Mouse (Mus musculus) kidney, embryonic 14.5 days (tissue): ENCODE measurements at regions not wholly inside any gene's neighbourhood (a gene's known extent, or its start where the extent isn't known, plus 50 kb on each side); places are given as distances from the start of the nearest gene placed in this dataset.

ENCODE experiments used
- ATAC-seq: fragments of 200-750 bp; cut with Nextera tagmentation; 2 replicates; pipeline ENCODE4 v1.8.0; 2017; ENCODE audit warnings: moderate number of reproducible peaks, mild to moderate bottlenecking, moderate TSS enrichment, moderate library complexity; ENCODE audit not compliant: low FRiP score, low TSS enrichment
- H3K27ac ChIP-seq: fragments of 300-500 bp; sonication (generic); 2 replicates; pipeline ENCODE4 v1.5.1; 2014; ENCODE audit warnings: low read depth, mild to moderate bottlenecking, low read length, moderate library complexity, mixed read lengths
- H3K27me3 ChIP-seq: fragments of 300-500 bp; sonication (generic); 2 replicates; pipeline ENCODE4 v1.6.1; 2014; ENCODE audit warnings: mild to moderate bottlenecking, low read length; ENCODE audit not compliant: control insufficient read depth, insufficient read depth
- H3K36me3 ChIP-seq: fragments of 300-500 bp; sonication (generic); 2 replicates; pipeline ENCODE4 v1.6.1; 2014; ENCODE audit warnings: low read length, mixed read lengths; ENCODE audit not compliant: control insufficient read depth, insufficient read depth
- H3K4me1 ChIP-seq: fragments of 300-500 bp; sonication (generic); 2 replicates; pipeline ENCODE4 v1.6.1; 2014; ENCODE audit warnings: low read length, mixed read lengths; ENCODE audit not compliant: control insufficient read depth, insufficient read depth
- H3K4me2 ChIP-seq: fragments of 300-500 bp; sonication (generic); replicated peaks from 2 replicates; pipeline ENCODE4 v1.6.1; 2014; ENCODE audit warnings: low read depth, mild to moderate bottlenecking, low read length
- H3K4me3 ChIP-seq: fragments of 300-500 bp; sonication (generic); 2 replicates; pipeline ENCODE4 v1.5.1; 2014; ENCODE audit warnings: mild to moderate bottlenecking, low read length
- H3K9ac ChIP-seq: fragments of 300-500 bp; sonication (generic); 2 replicates; pipeline ENCODE4 v1.6.1; 2014; ENCODE audit warnings: low read depth, mild to moderate bottlenecking, low read length, moderate library complexity
- H3K9me3 ChIP-seq: fragments of 300-500 bp; sonication (generic); 2 replicates; pipeline ENCODE4 v1.6.1; 2016; ENCODE audit warnings: low read length; ENCODE audit not compliant: control insufficient read depth
- WGBS: fragments of 180-500 bp; shearing (Covaris S2); extraction: QIAGEN DNeasy Blood & Tissue Kit; methylation state at CpG from one replicate; pipeline ENCODE4 v1.1.7; 2014; 5-methylcytosine and 5-hydroxymethylcytosine counted together

- no peak overlapping the region for H3K9ac ChIP-seq
- ATAC-seq = no peak
- 75% methylated on average over 4 of the region's 4 CpGs for WGBS
- H3K4me3 ChIP-seq = no peak overlapping the region
- no peak overlapping the region for H3K27ac ChIP-seq
- H3K4me1 ChIP-seq = no peaks in the 10 kb centered on the region
- H3K9me3 ChIP-seq = no peaks in the 10 kb centered on the region
- H3K27me3 ChIP-seq = no peaks in the 10 kb centered on the region
- no peak overlapping the region for H3K4me2 ChIP-seq
- H3K36me3 ChIP-seq = no peaks in the 10 kb centered on the region
Measured at GRCm38 (mm10) chr9:87510683-87511082, 220.4 kb downstream of the Tbx18 start.

DNA sequence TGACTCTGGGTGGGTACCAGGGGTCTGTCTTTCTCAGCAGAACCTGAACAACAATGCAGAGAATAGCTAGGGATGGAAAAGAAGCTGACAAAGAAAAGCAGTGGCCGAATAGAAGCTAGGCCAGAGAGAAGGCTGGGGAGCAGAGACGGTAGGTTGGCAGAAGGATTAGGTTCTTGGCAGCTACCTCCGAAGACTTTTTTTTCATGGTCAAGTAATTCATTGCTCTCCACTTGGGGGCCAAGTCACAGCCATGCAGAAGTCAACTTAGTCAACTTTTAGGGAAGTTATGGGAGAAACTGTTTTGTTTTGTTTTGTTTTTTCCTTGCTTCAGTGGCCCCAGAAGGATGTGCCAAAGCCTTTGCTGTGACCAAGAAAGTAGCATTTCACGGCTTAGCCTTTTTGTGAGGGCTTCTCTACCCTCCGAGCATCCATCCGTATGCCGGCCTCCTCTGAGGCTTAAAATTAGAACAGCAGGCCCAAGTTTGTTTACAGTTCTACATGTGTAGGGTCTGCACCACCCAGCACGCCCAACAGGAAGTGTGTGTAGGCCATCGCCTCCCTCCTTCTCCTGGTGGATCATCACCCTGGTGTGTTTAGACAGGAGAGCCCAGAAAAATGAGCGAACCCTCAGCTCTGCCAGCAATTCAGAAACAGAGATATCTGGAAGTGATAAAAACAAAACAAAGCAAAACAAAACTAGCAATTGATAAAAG, 226.2 kb downstream of the Tbx18 start:
- no peak overlapping the region for H3K4me3 ChIP-seq
- ATAC-seq = 0 out of 2 replicates have a peak, but pooled peaks have one; percentile 60

GRCm38 (mm10) chr9:87464141-87464540, 208.8 kb upstream of the Cep162 start:
- Histone ChIP-seq H3K4me2 (no peak overlapping the region), H3K4me3 (no peak overlapping the region), H3K36me3 (no peaks in the 10 kb centered on the region), H3K27ac (no peak overlapping the region), H3K9ac (no peak overlapping the region), H3K27me3 (no peaks in the 10 kb centered on the region), H3K4me1 (no peaks in the 10 kb centered on the region), H3K9me3 (no peaks in the 10 kb centered on the region)
- ATAC-seq = no peak
- 71% methylated on average over 3 of the region's 3 CpGs for WGBS

More for the DNA sequence above, 226.2 kb downstream of the Tbx18 start:
- Histone ChIP-seq H3K4me1 (no peaks in the 10 kb centered on the region), H3K9me3 (no peaks in the 10 kb centered on the region), H3K27ac (no peak overlapping the region), H3K36me3 (no peaks in the 10 kb centered on the region), H3K27me3 (no peaks in the 10 kb centered on the region), H3K9ac (no peak overlapping the region), H3K4me2 (no peak overlapping the region)
- 46% methylated on average over 10 of the region's 10 CpGs for WGBS

- H3K4me1 ChIP-seq = no peaks in the 10 kb centered on the region
- H3K4me3 ChIP-seq = no peak overlapping the region
- no peak overlapping the region for H3K9ac ChIP-seq
- H3K9me3 ChIP-seq = no peaks in the 10 kb centered on the region
- WGBS = 77% methylated on average over 2 of the region's 2 CpGs
- no peak overlapping the region for H3K27ac ChIP-seq
- ATAC-seq = no peak
- H3K36me3 ChIP-seq = no peaks in the 10 kb centered on the region
- H3K27me3 ChIP-seq = peaks cover 3% of the 10 kb centered on the region; the same call in 1 of the 2 replicates
- no peak overlapping the region for H3K4me2 ChIP-seq
Measured at GRCm38 (mm10) chr9:87453261-87453660, 197.9 kb upstream of the Cep162 start.

DNA sequence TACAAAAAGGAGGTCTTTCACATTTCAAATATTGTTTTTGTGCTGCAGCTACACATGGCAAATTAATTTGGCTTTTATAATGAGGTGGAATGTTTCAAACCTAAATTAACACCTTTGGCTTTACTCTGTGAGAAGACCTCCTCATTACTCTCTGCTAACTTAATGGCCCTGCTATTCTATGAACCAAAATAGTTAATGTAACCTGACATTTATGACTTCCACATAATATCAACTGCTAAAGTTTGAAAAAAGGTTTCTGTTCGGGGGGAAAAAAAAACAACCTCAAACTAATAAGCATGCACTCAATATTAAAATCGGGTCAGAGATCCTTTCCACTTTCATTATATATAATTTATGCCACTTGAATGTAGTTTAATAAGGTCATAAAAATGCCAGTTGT, 197.2 kb upstream of the Cep162 start:
- Histone ChIP-seq H3K36me3 (no peaks in the 10 kb centered on the region), H3K9me3 (no peaks in the 10 kb centered on the region), H3K4me2 (no peak overlapping the region), H3K4me3 (no peak overlapping the region), H3K27me3 (peaks cover 3% of the 10 kb centered on the region; the same call in 1 of the 2 replicates), H3K27ac (no peak overlapping the region), H3K9ac (no peak overlapping the region), H3K4me1 (no peaks in the 10 kb centered on the region)
- ATAC-seq = no peak
- WGBS = 51% methylated on average over 2 of the region's 2 CpGs

GRCm38 (mm10) chr9:87443467-87444235, 188.3 kb upstream of the Cep162 start:
- Histone ChIP-seq H3K4me2 (no peak overlapping the region), H3K4me3 (no peak overlapping the region), H3K36me3 (no peaks in the 10 kb centered on the region), H3K4me1 (no peaks in the 10 kb centered on the region), H3K9ac (no peak overlapping the region), H3K27ac (no peak overlapping the region), H3K9me3 (no peaks in the 10 kb centered on the region), H3K27me3 (peaks cover 12% of the 10 kb centered on the region)
- ATAC-seq = peak; percentile 64; the same call in 1 of the 2 replicates
- 13% methylated on average over 10 of the region's 10 CpGs for WGBS

GRCm38 (mm10) chr9:87432072-87432471, 176.7 kb upstream of the Cep162 start:
- 75% methylated on average over 8 of the region's 8 CpGs for whole genome bisulfite sequencing

GRCm38 (mm10) chr9:87431523-87431922, 176.2 kb upstream of the Cep162 start:
- no peak overlapping the region for H3K4me3 ChIP-seq
- H3K27ac ChIP-seq = no peak overlapping the region
- H3K36me3 ChIP-seq = no peaks in the 10 kb centered on the region
- H3K4me2 ChIP-seq = no peak overlapping the region
- H3K27me3 ChIP-seq = peaks cover 7% of the 10 kb centered on the region; the same call in 1 of the 2 replicates
- no peaks in the 10 kb centered on the region; the same call in 1 of the 2 replicates for H3K9me3 ChIP-seq
- H3K9ac ChIP-seq = no peak overlapping the region
- ATAC-seq = no peak
- 70% methylated on average over 7 of the region's 7 CpGs for WGBS
- no peaks in the 10 kb centered on the region for H3K4me1 ChIP-seq

More at GRCm38 (mm10) chr9:87432072-87432471, 176.7 kb upstream of the Cep162 start:
- H3K4me3 ChIP-seq = no peak overlapping the region
- no peak overlapping the region for H3K9ac ChIP-seq
- H3K4me2 ChIP-seq = no peak overlapping the region
- no peaks in the 10 kb centered on the region for H3K36me3 ChIP-seq
- no peak for ATAC-seq
- H3K27me3 ChIP-seq = peaks cover 7% of the 10 kb centered on the region; the same call in 1 of the 2 replicates
- no peaks in the 10 kb centered on the region for H3K4me1 ChIP-seq
- no peak overlapping the region for H3K27ac ChIP-seq
- no peaks in the 10 kb centered on the region; the same call in 1 of the 2 replicates for H3K9me3 ChIP-seq

DNA sequence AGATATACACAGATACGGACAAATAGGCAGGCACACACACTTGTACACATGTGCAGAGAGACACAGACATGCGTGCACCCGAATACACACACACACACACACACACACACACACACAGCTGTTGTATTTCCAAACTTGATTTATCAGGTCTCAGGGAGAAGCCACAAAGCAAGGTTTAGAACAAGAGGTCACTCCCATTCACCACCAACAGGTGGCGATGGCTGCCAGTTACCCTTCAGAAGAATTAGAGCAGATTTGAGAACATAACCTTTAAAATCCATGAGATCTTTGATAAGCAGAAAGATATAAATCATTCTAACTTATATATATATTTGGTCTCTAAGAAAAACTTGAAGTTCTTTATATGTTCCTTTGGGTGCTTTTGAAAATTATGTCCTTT, 169.9 kb upstream of the Cep162 start:
- peaks cover 24% of the 10 kb centered on the region for H3K27me3 ChIP-seq
- no peak overlapping the region for H3K4me3 ChIP-seq
- no peak overlapping the region for H3K27ac ChIP-seq
- no peaks in the 10 kb centered on the region; the same call in 1 of the 2 replicates for H3K9me3 ChIP-seq
- 58% methylated on average over 4 of the region's 4 CpGs for WGBS
- H3K4me2 ChIP-seq = no peak overlapping the region
- H3K4me1 ChIP-seq = no peaks in the 10 kb centered on the region
- H3K9ac ChIP-seq = no peak overlapping the region
- no peak for ATAC-seq
- H3K36me3 ChIP-seq = no peaks in the 10 kb centered on the region
